Mouse (Mus musculus) thymus, adult 2 months (tissue): ENCODE results near the gene Cfap299.

Experiments
- CTCF ChIP-seq: fragments of 200-500 bp; IDR thresholded peaks from 2 replicates; pipeline ENCODE4 v1.5.1; 2012; ENCODE audit warnings: mild to moderate bottlenecking, control low read depth, low read length, moderate library complexity, borderline replicate concordance; ENCODE audit not compliant: control insufficient read depth, poor library complexity, insufficient read depth; ENCODE audit errors: extremely low read depth
- POLR2A ChIP-seq: fragments of 200-500 bp; IDR thresholded peaks from 2 replicates; pipeline ENCODE4 v1.6.1; 2012; ENCODE audit warnings: mild to moderate bottlenecking, low read length, control low read depth, moderate library complexity; ENCODE audit not compliant: control insufficient read depth, poor library complexity, insufficient read depth; ENCODE audit errors: extremely low read depth

DNA sequence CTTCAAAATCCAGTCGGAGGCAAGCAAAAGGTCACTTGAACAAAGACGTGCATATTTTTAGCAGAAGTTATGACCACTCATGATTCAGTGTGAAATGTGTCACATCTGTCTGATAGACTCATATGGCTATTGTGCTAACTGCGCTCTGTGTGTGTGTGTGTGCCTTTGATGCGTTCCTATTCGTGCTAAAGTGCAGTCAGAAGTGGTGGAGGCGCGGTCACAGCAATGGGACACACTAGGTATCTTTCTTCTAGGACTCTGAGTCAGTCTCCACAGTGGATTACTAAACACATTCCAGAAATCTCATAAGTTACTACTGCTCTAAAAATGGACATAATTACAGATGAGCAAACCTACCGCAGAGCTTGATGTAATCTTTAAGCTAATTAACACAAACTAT is 38.5 kb upstream of the Cfap299 start:
- no peak for TF ChIP-seq CTCF
- TF ChIP-seq POLR2A, result no peak
